Mouse (Mus musculus) lung, embryonic 16.5 days (tissue): ENCODE measurements around the gene Spata13. TPM values are rescaled to one million over a fixed set of nuclear protein-coding genes. Genes with fewer than 3 reads are reported as not detected.

Experiments
- ATAC-seq: fragments of 200-750 bp; cut with Nextera tagmentation; 2 replicates; pipeline ENCODE4 v1.8.0; 2017; ENCODE audit warnings: low read depth, mild to moderate bottlenecking, moderate library complexity
- H3K27ac ChIP-seq: fragments of 300-500 bp; sonication (generic); 2 replicates; pipeline ENCODE4 v1.5.1; 2014; ENCODE audit warnings: mild to moderate bottlenecking, control low read depth, low read length
- H3K27me3 ChIP-seq: fragments of 300-500 bp; sonication (generic); 2 replicates; pipeline ENCODE4 v1.6.1; 2014; ENCODE audit warnings: low read depth, low read length, mixed read lengths; ENCODE audit not compliant: control insufficient read depth, insufficient read depth
- H3K36me3 ChIP-seq: fragments of 300-500 bp; sonication (generic); 2 replicates; pipeline ENCODE4 v1.6.1; 2014; ENCODE audit warnings: low read length; ENCODE audit not compliant: control insufficient read depth, insufficient read depth
- H3K4me1 ChIP-seq: fragments of 300-500 bp; sonication (generic); replicated peaks from 2 replicates; pipeline ENCODE4 v1.6.1; 2014; ENCODE audit warnings: low read length, mixed read lengths; ENCODE audit not compliant: control insufficient read depth, insufficient read depth
- H3K4me2 ChIP-seq: fragments of 300-500 bp; sonication (generic); 2 replicates; pipeline ENCODE4 v1.6.1; 2014; ENCODE audit warnings: low read depth, low read length, control low read depth
- H3K4me3 ChIP-seq: fragments of 300-500 bp; sonication (generic); 2 replicates; pipeline ENCODE4 v1.5.1; 2014; ENCODE audit warnings: mild to moderate bottlenecking, low read length, control low read depth
- H3K9ac ChIP-seq: fragments of 300-500 bp; sonication (generic); 2 replicates; pipeline ENCODE4 v1.6.1; 2014; ENCODE audit warnings: low read length, control low read depth
- H3K9me3 ChIP-seq: fragments of 300-500 bp; sonication (generic); 2 replicates; pipeline ENCODE4 v1.6.1; 2016; ENCODE audit warnings: low read length; ENCODE audit not compliant: control insufficient read depth
- WGBS: fragments of 180-500 bp; shearing (Covaris S2); extraction: QIAGEN DNeasy Blood & Tissue Kit; methylation state at CpG from one replicate; pipeline ENCODE4 v1.1.7; 2014; 5-methylcytosine and 5-hydroxymethylcytosine counted together
- polyA plus RNA-seq: library from polyadenylated mRNA; unstranded; fragments of >200 nt; fragmentation: Nextera tagmentation; extraction: Ambion mirVana; gene quantifications from 2 replicates; pipeline ENCODE4 v1.2.1, GENCODE M21; 2015

Spata13 gene
- polyA plus RNA-seq, 1 experiment from 2014 or later: 17.9 TPM

- Histone ChIP-seq H3K4me1 (peaks cover 42% of the 10 kb centered on the region), H3K27ac (peak overlapping the region; percentile 62), H3K4me2 (peak overlapping the region; percentile 46), H3K9ac (peak overlapping the region; percentile 35; the same call in 1 of the 2 replicates), H3K4me3 (no peak overlapping the region; the same call in 1 of the 2 replicates), H3K9me3 (no peaks in the 10 kb centered on the region), H3K36me3 (no peaks in the 10 kb centered on the region; the same call in 1 of the 2 replicates), H3K27me3 (no peaks in the 10 kb centered on the region)
- ATAC-seq: peak; percentile 30; the same call in 1 of the 2 replicates
- 38% methylated on average over 4 of the region's 4 CpGs for WGBS
These were observed 99.9 kb downstream of the Spata13 start for GRCm38 (mm10) chr14:60733706-60734105.

- no peak overlapping the region for H3K9ac ChIP-seq
- H3K27me3 ChIP-seq: no peaks in the 10 kb centered on the region
- ATAC-seq: no peak
- no peak overlapping the region for H3K4me3 ChIP-seq
- no peaks in the 10 kb centered on the region; the same call in 1 of the 2 replicates for H3K36me3 ChIP-seq
- no peak overlapping the region for H3K4me2 ChIP-seq
- no peaks in the 10 kb centered on the region for H3K9me3 ChIP-seq
- 52% methylated on average over 5 of the region's 5 CpGs for WGBS
- peaks cover 51% of the 10 kb centered on the region for H3K4me1 ChIP-seq
- no peak overlapping the region; the same call in 1 of the 2 replicates for H3K27ac ChIP-seq
These were observed 101.4 kb downstream of the Spata13 start for GRCm38 (mm10) chr14:60735206-60735605.

DNA sequence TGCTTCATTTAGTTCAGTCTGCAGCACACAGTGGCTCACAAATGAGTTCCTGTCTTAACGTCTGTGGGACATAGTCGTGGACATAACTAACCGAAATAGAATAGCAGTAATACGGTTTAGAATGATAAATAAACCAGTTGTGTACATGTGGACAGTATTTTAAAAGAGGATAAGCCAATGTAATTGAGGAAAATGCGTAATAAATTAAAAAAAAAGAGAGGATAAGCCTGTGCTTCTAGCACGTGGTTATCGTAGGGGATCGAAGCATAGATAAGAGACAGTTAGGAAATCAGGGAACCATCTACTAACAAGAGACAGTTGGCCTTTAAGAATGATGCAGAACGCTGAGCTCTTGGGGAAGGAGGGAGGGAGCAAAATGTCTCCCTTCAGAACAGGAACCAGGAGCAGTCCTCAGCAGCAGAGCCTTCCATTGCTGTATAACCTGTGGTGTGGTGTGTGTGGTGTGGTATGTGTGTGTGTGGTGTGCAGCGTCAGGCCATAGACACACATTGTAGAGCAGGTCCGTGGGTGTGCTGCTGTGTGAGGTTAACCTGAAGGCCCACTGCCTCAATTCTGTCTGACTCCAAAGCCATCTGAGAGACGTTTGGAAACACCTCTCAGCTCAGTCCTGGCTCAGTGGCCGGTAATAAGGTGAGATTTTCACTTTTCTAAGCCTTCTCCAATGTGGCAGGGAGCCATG is 102.2 kb downstream of the Spata13 start:
- Histone ChIP-seq H3K27ac (peak overlapping the region; percentile 94), H3K9ac (peak overlapping the region; percentile 53; the same call in 1 of the 2 replicates), H3K9me3 (no peaks in the 10 kb centered on the region), H3K36me3 (no peaks in the 10 kb centered on the region), H3K4me2 (no peak overlapping the region), H3K27me3 (no peaks in the 10 kb centered on the region), H3K4me3 (no peak overlapping the region), H3K4me1 (peaks cover 58% of the 10 kb centered on the region)
- WGBS: 41% methylated on average over 13 of the region's 13 CpGs
- ATAC-seq: 0 out of 2 replicates have a peak, but pooled peaks have one; percentile 3

GRCm38 (mm10) chr14:60736591-60737192 is 102.9 kb downstream of the Spata13 start:
- ATAC-seq: peak; percentile 66
- Histone ChIP-seq H3K27me3 (no peaks in the 10 kb centered on the region), H3K9me3 (no peaks in the 10 kb centered on the region), H3K36me3 (no peaks in the 10 kb centered on the region), H3K4me3 (0 out of 2 replicates have a peak overlapping the region, but pooled peaks have one; percentile 1), H3K4me2 (peak overlapping the region; percentile 38), H3K9ac (peak overlapping the region; percentile 53; the same call in 1 of the 2 replicates), H3K4me1 (peaks cover 65% of the 10 kb centered on the region), H3K27ac (peak overlapping the region; percentile 94)
- WGBS: 9% methylated on average over 4 of the region's 4 CpGs

- Histone ChIP-seq H3K9me3 (no peaks in the 10 kb centered on the region), H3K4me1 (peaks cover 71% of the 10 kb centered on the region), H3K9ac (peak overlapping the region; percentile 53; the same call in 1 of the 2 replicates), H3K4me2 (peak overlapping the region; percentile 38), H3K27me3 (no peaks in the 10 kb centered on the region), H3K27ac (peak overlapping the region; percentile 94), H3K36me3 (no peaks in the 10 kb centered on the region), H3K4me3 (no peak overlapping the region)
- no peak for ATAC-seq
- 25% methylated on average over 7 of the region's 7 CpGs for WGBS
These were observed 103.4 kb downstream of the Spata13 start for GRCm38 (mm10) chr14:60737202-60737611.

DNA sequence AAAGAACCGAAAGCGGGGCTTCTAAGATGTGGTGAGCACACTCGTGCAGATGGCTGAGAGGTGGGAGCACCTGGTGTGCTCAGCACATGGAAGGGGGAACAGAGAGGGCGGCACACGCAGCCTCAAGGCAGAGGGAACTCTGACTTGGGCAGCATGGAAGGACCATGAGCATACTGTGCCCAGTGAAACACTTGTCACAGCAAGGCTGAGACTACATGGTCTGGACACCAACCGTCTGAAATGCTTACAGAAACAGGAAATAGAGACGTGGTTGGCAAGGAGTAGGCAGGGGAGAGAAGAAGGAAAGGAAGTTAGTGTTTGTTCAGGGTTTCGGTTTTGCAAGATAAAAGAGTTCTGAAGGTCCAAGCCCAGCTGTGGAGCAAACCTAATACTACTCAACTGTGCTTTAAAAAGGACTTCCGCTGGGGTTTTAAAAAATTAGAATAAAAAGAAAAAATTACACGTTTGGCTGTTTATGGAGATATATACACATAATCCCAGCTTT is 104.7 kb downstream of the Spata13 start:
- no peaks in the 10 kb centered on the region for H3K27me3 ChIP-seq
- H3K36me3 ChIP-seq: no peaks in the 10 kb centered on the region
- 46% methylated on average over 10 of the region's 10 CpGs for WGBS
- H3K4me1 ChIP-seq: peaks cover 65% of the 10 kb centered on the region
- H3K4me2 ChIP-seq: no peak overlapping the region; the same call in 1 of the 2 replicates
- H3K4me3 ChIP-seq: no peak overlapping the region
- no peak for ATAC-seq
- no peaks in the 10 kb centered on the region for H3K9me3 ChIP-seq
- peak overlapping the region; percentile 83 for H3K27ac ChIP-seq
- H3K9ac ChIP-seq: 0 out of 2 replicates have a peak overlapping the region, but pooled peaks have one; percentile 11

DNA sequence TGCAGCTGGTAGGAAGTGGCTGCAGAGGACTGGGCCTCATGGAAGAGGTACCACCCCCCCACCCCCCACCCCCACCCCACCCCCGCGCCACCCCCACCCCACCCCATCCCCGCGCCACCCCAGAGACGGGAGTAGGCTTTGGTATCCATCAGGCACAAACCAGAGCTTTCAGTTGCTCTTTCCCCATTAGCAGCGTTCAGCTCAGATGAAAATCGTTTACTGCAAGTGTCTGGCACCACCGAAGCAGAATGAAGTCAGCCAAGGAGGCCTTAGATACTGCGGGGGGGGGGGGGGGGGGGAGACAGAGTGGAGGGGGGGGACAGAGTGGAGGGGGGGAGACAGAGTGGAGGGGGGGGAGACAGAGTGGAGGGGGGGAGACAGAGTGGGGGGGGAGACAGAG is 105.4 kb downstream of the Spata13 start:
- Histone ChIP-seq H3K4me2 (no peak overlapping the region), H3K36me3 (no peaks in the 10 kb centered on the region), H3K27ac (no peak overlapping the region), H3K9me3 (no peaks in the 10 kb centered on the region), H3K4me1 (peaks cover 61% of the 10 kb centered on the region), H3K4me3 (no peak overlapping the region), H3K9ac (no peak overlapping the region), H3K27me3 (no peaks in the 10 kb centered on the region)
- no peak for ATAC-seq
- 0% methylated on average over 3 of the region's 9 CpGs for WGBS

GRCm38 (mm10) chr14:60739616-60740015 is 105.8 kb downstream of the Spata13 start:
- no peaks in the 10 kb centered on the region for H3K27me3 ChIP-seq
- H3K36me3 ChIP-seq: no peaks in the 10 kb centered on the region
- no peak for ATAC-seq
- no peak overlapping the region for H3K4me3 ChIP-seq
- H3K4me1 ChIP-seq: peaks cover 63% of the 10 kb centered on the region
- no peaks in the 10 kb centered on the region for H3K9me3 ChIP-seq
- H3K9ac ChIP-seq: no peak overlapping the region
- H3K27ac ChIP-seq: peak overlapping the region; percentile 50
- H3K4me2 ChIP-seq: no peak overlapping the region
- 75% methylated on average over 12 of the region's 12 CpGs for WGBS

- peak overlapping the region; percentile 85 for H3K27ac ChIP-seq
- no peak overlapping the region for H3K4me2 ChIP-seq
- no peak for ATAC-seq
- H3K36me3 ChIP-seq: no peaks in the 10 kb centered on the region
- peaks cover 65% of the 10 kb centered on the region for H3K4me1 ChIP-seq
- H3K9ac ChIP-seq: no peak overlapping the region
- H3K9me3 ChIP-seq: no peaks in the 10 kb centered on the region
- no peak overlapping the region for H3K4me3 ChIP-seq
- 72% methylated on average over 5 of the region's 5 CpGs for WGBS
- H3K27me3 ChIP-seq: no peaks in the 10 kb centered on the region
These were observed 106.7 kb downstream of the Spata13 start for GRCm38 (mm10) chr14:60740507-60740906.
